Mouse (Mus musculus) frontal cortex, postnatal 14 days (tissue): ENCODE measurements around the gene Flnc.

Experiments
- DNase-seq, 2 experiments: peaks; one replicate each; pipeline ENCODE4 v3.0.0; 2022; ENCODE audit warnings: low spot score in 2 of 2

Gene Flnc

GRCm38 (mm10) chr6:29484716-29485559 is 51.9 kb downstream of the Flnc start:
- DNase-seq = peak in 1 of 2 experiments; percentile 52

- no peak for DNase-seq
These were observed 52.9 kb downstream of the Flnc start for GRCm38 (mm10) chr6:29485951-29486350.

- DNase-seq = no peak
These were observed 61.0 kb downstream of the Flnc start for GRCm38 (mm10) chr6:29494101-29494500.

DNA sequence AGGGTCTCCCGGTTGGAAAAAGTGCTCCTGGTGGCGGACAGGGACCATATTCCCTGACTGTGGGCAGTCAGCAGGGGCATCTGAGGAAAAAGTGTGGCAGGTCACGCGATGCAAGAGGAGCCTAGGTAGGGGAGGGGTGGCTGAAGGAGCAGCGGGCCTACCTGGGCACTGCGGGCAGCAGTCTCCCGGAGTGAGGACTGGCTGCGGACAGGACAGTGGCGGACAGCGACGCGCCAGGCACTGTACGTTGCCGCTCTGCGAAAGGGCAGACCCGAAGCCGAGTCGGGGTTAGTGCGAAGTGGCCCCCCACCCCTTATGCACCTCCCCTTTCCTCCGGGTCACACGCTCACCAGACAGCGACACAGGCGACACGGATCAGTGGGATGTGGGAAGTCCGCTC is 63.2 kb downstream of the Flnc start:
- no peak for DNase-seq

DNA sequence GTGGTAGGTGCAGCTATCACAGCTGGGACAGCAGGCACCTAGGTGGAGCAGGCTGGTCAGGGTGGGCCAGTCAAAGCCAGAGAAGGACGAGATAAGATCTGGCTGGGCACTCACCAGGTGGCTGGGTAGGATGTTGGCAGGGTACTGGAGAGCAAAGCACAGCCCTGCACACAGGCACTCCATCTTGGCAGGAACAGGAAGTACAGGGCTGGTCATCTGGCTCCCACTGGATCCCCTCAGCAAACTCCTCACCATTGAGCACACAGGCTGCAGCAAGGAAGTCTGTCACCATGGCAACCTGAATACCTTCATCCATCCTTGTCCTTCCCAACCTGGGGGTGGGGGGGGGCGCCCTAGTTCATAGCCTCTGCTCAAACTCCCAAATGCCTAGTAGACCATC is 64.7 kb downstream of the Flnc start:
- no peak for DNase-seq

- no peak for DNase-seq
These were observed 67.1 kb downstream of the Flnc start for GRCm38 (mm10) chr6:29500177-29500576.

DNA sequence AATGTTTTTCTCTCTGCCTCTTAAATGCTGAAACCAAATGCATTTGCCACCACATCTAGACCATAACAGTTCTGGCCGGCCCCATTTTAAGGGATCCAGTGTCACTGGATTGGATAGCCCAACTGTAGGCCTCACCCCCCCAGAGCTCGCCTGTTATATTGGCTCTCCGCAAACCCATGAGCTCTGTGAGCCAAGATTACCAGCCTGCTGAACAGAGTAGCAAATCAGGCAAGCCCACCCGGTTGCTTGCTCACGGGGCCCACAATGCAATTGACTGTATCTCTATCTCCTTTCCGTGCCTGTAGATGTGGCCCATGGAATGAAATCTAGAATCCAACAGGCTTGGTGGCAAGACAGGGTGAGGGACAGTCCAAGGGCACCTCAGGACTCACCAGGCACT is 67.8 kb downstream of the Flnc start:
- DNase-seq = no peak

- DNase-seq = no peak
These were observed 68.5 kb downstream of the Flnc start for GRCm38 (mm10) chr6:29501599-29501998.

GRCm38 (mm10) chr6:29505493-29505892 is 72.4 kb downstream of the Flnc start:
- DNase-seq = no peak

GRCm38 (mm10) chr6:29506834-29507233 is 73.8 kb downstream of the Flnc start:
- DNase-seq = no peak

- DNase-seq = no peak
These were observed 74.6 kb downstream of the Flnc start, which contains the start of gene Kcp for GRCm38 (mm10) chr6:29507447-29508309. Kcp (minus strand) TSS chr6:29507952.

DNA sequence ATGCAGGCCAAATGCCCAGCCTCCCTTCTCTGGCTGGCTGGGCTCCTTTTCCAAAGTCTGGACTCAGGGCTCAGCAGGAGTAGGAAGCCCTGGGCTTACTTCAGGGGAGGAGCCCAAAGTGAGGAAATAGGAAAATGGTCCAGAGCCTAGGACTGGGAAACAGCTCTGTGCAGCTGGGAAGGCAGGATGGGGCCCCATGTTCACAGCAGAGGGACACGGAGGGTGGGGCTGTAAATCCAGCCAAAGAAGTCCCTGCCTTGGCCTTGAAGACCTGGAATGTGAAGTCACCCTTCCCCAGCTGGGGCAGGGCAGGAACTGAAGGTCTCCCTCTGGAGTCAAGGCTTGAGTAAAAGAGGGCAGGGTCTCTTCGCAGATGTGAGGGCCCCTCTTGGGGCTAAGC is 76.0 kb downstream of the Flnc start:
- DNase-seq = no peak
